Mouse (Mus musculus) stomach, postnatal 0 days (tissue): ENCODE results near the gene St13.

Experiments
- CTCF ChIP-seq: IDR thresholded peaks from 2 replicates; pipeline ENCODE4 v1.5.1; 2016; ENCODE audit warnings: antibody characterized with exemption, low read depth, mild to moderate bottlenecking, moderate library complexity
- EP300 ChIP-seq: optimal IDR thresholded peaks from 2 replicates; pipeline ENCODE3; 2016; ENCODE audit warnings: antibody characterized with exemption

- TF ChIP-seq CTCF (peak; percentile 43), EP300 (no peak)
These were observed 13.6 kb downstream of the St13 start for GRCm38 (mm10) chr15:81386327-81386726.
